Mouse (Mus musculus): ENCODE data around the gene Olfr583. TPM values are rescaled to one million over a fixed set of nuclear protein-coding genes. Genes with fewer than 3 reads are reported as not detected.

Olfr583 gene
- polyA plus RNA-seq (2015; fragmentation: Nextera tagmentation; extraction: Ambion mirVana), result not detected in 2 replicates

- Histone ChIP-seq H3K9ac (no peak within 1 kb of the TSS), H3K27me3 (no peaks in the 10 kb centered on the region), H3K27ac (no peak within 1 kb of the TSS), H3K9me3 (no peaks in the 10 kb centered on the region), H3K4me3 (no peak within 1 kb of the TSS), H3K4me1 (no peaks in the 10 kb centered on the region), H3K36me3 (no peaks in the 10 kb centered on the region), H3K4me2 (no peak within 1 kb of the TSS)
- no peak for ATAC-seq (ENCODE audit: insufficient number of reproducible peaks, insufficient read depth, low FRiP score, low TSS enrichment, low read depth)
- WGBS, result 92% methylated on average over 1 of the region's 1 CpGs
Measured at GRCm38 (mm10) chr7:103051000-103051399, at the start of gene Olfr583. Gene Olfr583, plus strand, starts transcription at chr7:103051300.

GRCm38 (mm10) chr7:103037724-103038123, 13.4 kb upstream of the Olfr583 start, which contains the start of gene Olfr582:
Gene Olfr582, plus strand, starts transcription at chr7:103038024.
- Histone ChIP-seq H3K4me1 (no peaks in the 10 kb centered on the region), H3K9ac (no peak within 1 kb of the TSS), H3K4me2 (no peak within 1 kb of the TSS), H3K4me3 (no peak within 1 kb of the TSS), H3K27me3 (no peaks in the 10 kb centered on the region), H3K27ac (no peak within 1 kb of the TSS), H3K9me3 (no peaks in the 10 kb centered on the region), H3K36me3 (no peaks in the 10 kb centered on the region)
- ATAC-seq (ENCODE audit: insufficient number of reproducible peaks, insufficient read depth, low FRiP score, low TSS enrichment, low read depth), result no peak

GRCm38 (mm10) chr7:103081585-103081984, 30.5 kb downstream of the Olfr583 start, which contains the start of gene Olfr584:
Gene Olfr584, plus strand, starts transcription at chr7:103081885.
- Histone ChIP-seq H3K36me3 (no peaks in the 10 kb centered on the region), H3K4me1 (no peaks in the 10 kb centered on the region), H3K9ac (no peak within 1 kb of the TSS), H3K4me3 (no peak within 1 kb of the TSS), H3K4me2 (no peak within 1 kb of the TSS), H3K27me3 (no peaks in the 10 kb centered on the region), H3K9me3 (peaks cover 9% of the 10 kb centered on the region; the same call in 1 of the 2 replicates), H3K27ac (no peak within 1 kb of the TSS)
- 81% methylated on average over 1 of the region's 1 CpGs for WGBS
- ATAC-seq (ENCODE audit: insufficient number of reproducible peaks, insufficient read depth, low FRiP score, low TSS enrichment, low read depth), result no peak

- H3K9me3 ChIP-seq, result no peaks in the 10 kb centered on the region
- no peak within 1 kb of the TSS for H3K4me2 ChIP-seq
- no peak within 1 kb of the TSS for H3K9ac ChIP-seq
- H3K4me1 ChIP-seq, result no peaks in the 10 kb centered on the region
- no peak within 1 kb of the TSS for H3K27ac ChIP-seq
- H3K36me3 ChIP-seq, result no peaks in the 10 kb centered on the region
- H3K27me3 ChIP-seq, result no peaks in the 10 kb centered on the region
- H3K4me3 ChIP-seq, result no peak within 1 kb of the TSS
- 90% methylated on average over 1 of the region's 1 CpGs for WGBS
- no peak for ATAC-seq (ENCODE audit: insufficient number of reproducible peaks, insufficient read depth, low FRiP score, low TSS enrichment, low read depth)
Measured at GRCm38 (mm10) chr7:103097420-103097819, 46.3 kb downstream of the Olfr583 start, which contains the start of gene Olfr585. Gene Olfr585, plus strand, starts transcription at chr7:103097720.

Other genes with a start within 250 kb of the Olfr583 start
- not detected in 2 replicates for gene Olfr564, start 247.8 kb upstream of the Olfr583 start, polyA plus RNA-seq (2015; fragmentation: Nextera tagmentation; extraction: Ambion mirVana)
- not detected in 2 replicates for gene Olfr566, start 192.5 kb upstream of the Olfr583 start, polyA plus RNA-seq (2015; fragmentation: Nextera tagmentation; extraction: Ambion mirVana)
- 0.45 TPM in 1 of 2 replicates, not detected in the other for gene Olfr568, start 174.2 kb upstream of the Olfr583 start, polyA plus RNA-seq (2015; fragmentation: Nextera tagmentation; extraction: Ambion mirVana)
- not detected in 2 replicates for gene Olfr569, start 160.4 kb upstream of the Olfr583 start, polyA plus RNA-seq (2015; fragmentation: Nextera tagmentation; extraction: Ambion mirVana)
- gene Olfr570, start 156.7 kb upstream of the Olfr583 start, polyA plus RNA-seq (2015; fragmentation: Nextera tagmentation; extraction: Ambion mirVana), result not detected in 2 replicates
- 0.15 and 0.33 TPM in 2 replicates for gene Olfr571, start 133.8 kb upstream of the Olfr583 start, polyA plus RNA-seq (2015; fragmentation: Nextera tagmentation; extraction: Ambion mirVana)
- gene Olfr572, start 126.9 kb upstream of the Olfr583 start, polyA plus RNA-seq (2015; fragmentation: Nextera tagmentation; extraction: Ambion mirVana), result not detected in 2 replicates
- gene Olfr573-ps1, start 108.7 kb upstream of the Olfr583 start, polyA plus RNA-seq (2015; fragmentation: Nextera tagmentation; extraction: Ambion mirVana), result not detected in 2 replicates
- not detected in 2 replicates for gene Olfr574, start 102.8 kb upstream of the Olfr583 start, polyA plus RNA-seq (2015; fragmentation: Nextera tagmentation; extraction: Ambion mirVana)
- not detected in 2 replicates for gene Olfr575, start 92.5 kb upstream of the Olfr583 start, polyA plus RNA-seq (2015; fragmentation: Nextera tagmentation; extraction: Ambion mirVana)
- not detected in 2 replicates for gene Olfr576, start 88.6 kb upstream of the Olfr583 start, polyA plus RNA-seq (2015; fragmentation: Nextera tagmentation; extraction: Ambion mirVana)
- gene Olfr577, start 75.4 kb upstream of the Olfr583 start, polyA plus RNA-seq (2015; fragmentation: Nextera tagmentation; extraction: Ambion mirVana), result not detected in 2 replicates
- not detected in 2 replicates for gene Olfr578, start 62.0 kb upstream of the Olfr583 start, polyA plus RNA-seq (2015; fragmentation: Nextera tagmentation; extraction: Ambion mirVana)
- gene Olfr582, start 13.3 kb upstream of the Olfr583 start, polyA plus RNA-seq (2015; fragmentation: Nextera tagmentation; extraction: Ambion mirVana), result not detected in 2 replicates
- not detected in 2 replicates for gene Olfr584, start 30.6 kb downstream of the Olfr583 start, polyA plus RNA-seq (2015; fragmentation: Nextera tagmentation; extraction: Ambion mirVana)
- not detected in 2 replicates for gene Olfr585, start 46.4 kb downstream of the Olfr583 start, polyA plus RNA-seq (2015; fragmentation: Nextera tagmentation; extraction: Ambion mirVana)
- gene Olfr586, start 74.3 kb downstream of the Olfr583 start, polyA plus RNA-seq (2015; fragmentation: Nextera tagmentation; extraction: Ambion mirVana), result not detected in 2 replicates
- gene Olfr588-ps1, start 89.6 kb downstream of the Olfr583 start, polyA plus RNA-seq (2015; fragmentation: Nextera tagmentation; extraction: Ambion mirVana), result not detected in 2 replicates
- not detected in 2 replicates for gene Olfr589, start 105.1 kb downstream of the Olfr583 start, polyA plus RNA-seq (2015; fragmentation: Nextera tagmentation; extraction: Ambion mirVana)
- not detected in 2 replicates for gene Olfr591, start 127.0 kb downstream of the Olfr583 start, polyA plus RNA-seq (2015; fragmentation: Nextera tagmentation; extraction: Ambion mirVana)
- not detected in 2 replicates for gene Olfr592, start 133.5 kb downstream of the Olfr583 start, polyA plus RNA-seq (2015; fragmentation: Nextera tagmentation; extraction: Ambion mirVana)
- not detected in 2 replicates for gene Olfr593, start 160.6 kb downstream of the Olfr583 start, polyA plus RNA-seq (2015; fragmentation: Nextera tagmentation; extraction: Ambion mirVana)
- gene Olfr594, start 165.7 kb downstream of the Olfr583 start, polyA plus RNA-seq (2015; fragmentation: Nextera tagmentation; extraction: Ambion mirVana), result 0.20 TPM in 1 of 2 replicates, not detected in the other
- not detected in 2 replicates for gene Usp17ld, start 201.2 kb downstream of the Olfr583 start, polyA plus RNA-seq (2015; fragmentation: Nextera tagmentation; extraction: Ambion mirVana)

Data from embryonic facial prominence, embryonic 13.5 days (tissue).